40 mouse cellular contexts compared by ENCODE assay signal in the genomic region with DNA sequence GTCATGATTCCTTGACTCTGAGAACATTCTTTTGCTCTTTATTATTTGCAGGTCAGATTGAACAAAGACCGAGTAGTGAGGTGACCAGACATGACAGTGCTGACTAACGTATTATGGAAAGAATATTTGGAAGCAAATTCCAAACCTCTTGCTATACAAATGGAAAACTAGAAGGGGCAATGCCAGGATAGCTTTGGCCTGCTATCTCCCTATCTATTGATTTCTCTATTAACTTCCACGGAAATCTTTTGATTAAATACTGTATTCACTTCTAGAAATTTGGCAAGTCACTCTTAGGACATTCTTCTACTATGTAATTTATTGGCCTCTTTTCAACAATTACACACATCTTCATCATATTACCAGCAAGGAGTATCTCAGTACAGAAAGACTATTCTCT. TPM values are rescaled to one million over a fixed set of nuclear protein-coding genes. Genes with fewer than 3 reads are reported as not detected.
"Had no signal": no experiment of that assay in that cellular context is flagged by ENCODE, and none has a peak within 500 bp of the region (broad histone marks: within the 10 kb centered on the region; RNA-seq: fewer than 3 reads in every experiment).

No protein-coding gene starts in this region.

- H3K9me3 ChIP-seq: embryonic facial prominence, embryonic 10.5 days; embryonic facial prominence, embryonic 12.5 days; embryonic facial prominence, embryonic 13.5 days; embryonic facial prominence, embryonic 15.5 days; forebrain, embryonic 10.5 days; forebrain, embryonic 12.5 days; forebrain, embryonic 13.5 days; forebrain, embryonic 15.5 days had no signal

- H3K27me3 ChIP-seq: embryonic facial prominence, embryonic 12.5 days; embryonic facial prominence, embryonic 13.5 days; embryonic facial prominence, embryonic 15.5 days; forebrain, embryonic 12.5 days; forebrain, embryonic 13.5 days; forebrain, embryonic 15.5 days had no signal

- H3K27ac ChIP-seq: embryonic facial prominence, embryonic 10.5 days; embryonic facial prominence, embryonic 12.5 days; embryonic facial prominence, embryonic 13.5 days; embryonic facial prominence, embryonic 15.5 days; forebrain, embryonic 10.5 days; forebrain, embryonic 12.5 days; forebrain, embryonic 13.5 days; forebrain, embryonic 15.5 days; gastrocnemius, adult 2 months; heart, adult 2 months had no signal

- H3K9ac ChIP-seq: embryonic facial prominence, embryonic 12.5 days; embryonic facial prominence, embryonic 13.5 days; embryonic facial prominence, embryonic 15.5 days; forebrain, embryonic 12.5 days; forebrain, embryonic 13.5 days; forebrain, embryonic 15.5 days; forebrain, postnatal 0 days had no signal

- H3K4me3 ChIP-seq: embryonic facial prominence, embryonic 10.5 days; embryonic facial prominence, embryonic 12.5 days; embryonic facial prominence, embryonic 13.5 days; embryonic facial prominence, embryonic 15.5 days; erythroblast, embryonic 14.5 days; forebrain, embryonic 10.5 days; forebrain, embryonic 12.5 days; forebrain, embryonic 13.5 days; forebrain, embryonic 15.5 days; gastrocnemius, adult 2 months; heart, adult 2 months had no signal

- ATAC-seq: forebrain, embryonic 13.5 days; forebrain, embryonic 14.5 days; forebrain, embryonic 15.5 days; forebrain, embryonic 16.5 days; forebrain, postnatal 0 days had no signal

- H3K4me1 ChIP-seq: embryonic facial prominence, embryonic 10.5 days; embryonic facial prominence, embryonic 12.5 days; embryonic facial prominence, embryonic 13.5 days; embryonic facial prominence, embryonic 15.5 days; forebrain, embryonic 10.5 days; forebrain, embryonic 12.5 days; forebrain, embryonic 13.5 days; forebrain, embryonic 15.5 days had no signal

- DNase-seq: cerebellum, adult 8-10 months; cerebellum, adult 9-10 months; cerebellum, adult 9-11 months; cerebellum, postnatal 10 days; cerebellum, postnatal 14 days; cerebellum, postnatal 25 days; cerebellum, postnatal 36 days; embryo, embryonic 11 days; forebrain, postnatal 0 days; gastrocnemius, adult 2 months; gastrocnemius, postnatal 10 days; gastrocnemius, postnatal 14 days; gastrocnemius, postnatal 25 days; gastrocnemius, postnatal 36 days; heart, adult 11 months; heart, adult 18-20 months; heart, adult 2 months had no signal

- H3K36me3 ChIP-seq: embryonic facial prominence, embryonic 10.5 days; embryonic facial prominence, embryonic 12.5 days; embryonic facial prominence, embryonic 13.5 days; embryonic facial prominence, embryonic 15.5 days; forebrain, embryonic 10.5 days; forebrain, embryonic 12.5 days; forebrain, embryonic 15.5 days had no signal

- H3K4me2 ChIP-seq: embryonic facial prominence, embryonic 12.5 days; embryonic facial prominence, embryonic 13.5 days; embryonic facial prominence, embryonic 15.5 days; forebrain, embryonic 12.5 days; forebrain, embryonic 13.5 days; forebrain, embryonic 15.5 days had no signal

RNA-seq across cellular contexts. Expression of gene Cyp2c50, which starts 1.6 kb away (rescaled TPM):
- total RNA-seq: common myeloid progenitor, adult 5-6 weeks; forebrain, postnatal 0 days; gastrocnemius, adult 2 months; gastrocnemius, postnatal 10 days; gastrocnemius, postnatal 14 days; gastrocnemius, postnatal 25 days; gastrocnemius, postnatal 36 days; gastrocnemius, postnatal 4 days; granulocyte monocyte progenitor cell, adult 5-6 weeks; heart, adult 18-20 months; heart, adult 2 months; heart, adult 8-10 months had no signal
- polyA plus RNA-seq: cortical plate, adult 2 months; embryonic facial prominence, embryonic 10.5 days; embryonic facial prominence, embryonic 11.5 days; embryonic facial prominence, embryonic 12.5 days; embryonic facial prominence, embryonic 13.5 days; embryonic facial prominence, embryonic 14.5 days; embryonic facial prominence, embryonic 15.5 days; erythroblast, embryonic 14.5 days; forebrain, embryonic 10.5 days; forebrain, embryonic 11.5 days; forebrain, embryonic 12.5 days; forebrain, embryonic 13.5 days; forebrain, embryonic 14.5 days; forebrain, embryonic 15.5 days; forebrain, embryonic 16.5 days; forebrain, postnatal 0 days; frontal cortex, adult 2 months; gonadal fat pad, adult 2 months; heart, adult 2 months had no signal

RNA-seq across cellular contexts. Expression of gene Cyp2c54, which starts 17.5 kb away (rescaled TPM):
- total RNA-seq: common myeloid progenitor, adult 5-6 weeks; forebrain, postnatal 0 days; gastrocnemius, adult 18-20 months; gastrocnemius, adult 2 months; gastrocnemius, adult 8-10 months; gastrocnemius, postnatal 10 days; gastrocnemius, postnatal 14 days; gastrocnemius, postnatal 25 days; gastrocnemius, postnatal 36 days; gastrocnemius, postnatal 4 days; granulocyte monocyte progenitor cell, adult 5-6 weeks; heart, adult 18-20 months; heart, adult 2 months; heart, adult 8-10 months had no signal
- polyA plus RNA-seq: cortical plate, adult 2 months; embryonic facial prominence, embryonic 10.5 days; embryonic facial prominence, embryonic 11.5 days; embryonic facial prominence, embryonic 12.5 days; embryonic facial prominence, embryonic 13.5 days; embryonic facial prominence, embryonic 14.5 days; embryonic facial prominence, embryonic 15.5 days; erythroblast, embryonic 14.5 days; forebrain, embryonic 10.5 days; forebrain, embryonic 11.5 days; forebrain, embryonic 12.5 days; forebrain, embryonic 13.5 days; forebrain, embryonic 14.5 days; forebrain, embryonic 15.5 days; forebrain, embryonic 16.5 days; forebrain, postnatal 0 days; frontal cortex, adult 2 months; gonadal fat pad, adult 2 months; heart, adult 2 months had no signal
